Mouse (Mus musculus) cerebellum, adult 2 months (tissue): ENCODE measurements at regions not wholly inside any gene's neighbourhood (a gene's known extent, or its start where the extent isn't known, plus 50 kb on each side); places are given as distances from the start of the nearest gene placed in this dataset.

Source experiments
- DNase-seq, 2 experiments: peaks; one replicate each; pipeline ENCODE4 v3.0.0; 2021
- H3K27ac ChIP-seq: fragments of 200-500 bp; 2 replicates; pipeline ENCODE4 v1.5.1; 2012; ENCODE audit warnings: low read length, control low read depth, inconsistent platforms; ENCODE audit not compliant: insufficient read depth
- H3K27me3 ChIP-seq: fragments of 200-500 bp; 2 replicates; pipeline ENCODE4 v1.6.1; 2012; ENCODE audit warnings: inconsistent platforms, mild to moderate bottlenecking, low read length, moderate library complexity; ENCODE audit not compliant: control insufficient read depth, insufficient read depth
- H3K4me1 ChIP-seq: fragments of 200-500 bp; 2 replicates; pipeline ENCODE4 v1.6.1; 2011; ENCODE audit warnings: low read length; ENCODE audit not compliant: control insufficient read depth, insufficient read depth
- H3K4me3 ChIP-seq: fragments of 200-500 bp; replicated peaks from 2 replicates; pipeline ENCODE3; 2011; ENCODE audit warnings: mild to moderate bottlenecking, low read depth, low read length, control low read depth; ENCODE audit not compliant: insufficient read depth
- CTCF ChIP-seq: fragments of 200-500 bp; IDR thresholded peaks from 2 replicates; pipeline ENCODE4 v1.5.1; 2011; ENCODE audit warnings: low read depth, mild to moderate bottlenecking, control low read depth, low read length, moderate library complexity, borderline replicate concordance; ENCODE audit not compliant: insufficient read depth
- POLR2A ChIP-seq: fragments of 200-500 bp; IDR thresholded peaks from 2 replicates; pipeline ENCODE4 v1.6.1; 2011; ENCODE audit warnings: low read length, control low read depth, borderline replicate concordance; ENCODE audit not compliant: insufficient read depth
- WGBS: fragments of 180-500 bp; shearing (Covaris S2); methylation state at CpG from one replicate; pipeline ENCODE4 v1.1.7; 2018; 5-methylcytosine and 5-hydroxymethylcytosine counted together

- 77% methylated on average over 3 of the region's 3 CpGs for WGBS
- Histone ChIP-seq H3K4me1 (no peaks in the 10 kb centered on the region), H3K27me3 (no peaks in the 10 kb centered on the region), H3K4me3 (no peak overlapping the region), H3K27ac (no peak overlapping the region)
- no peak for DNase-seq
- TF ChIP-seq POLR2A (no peak), CTCF (no peak)
Measured at GRCm38 (mm10) chr8:88009878-88010277, 50.5 kb upstream of the Zfp423 start.
